Mouse (Mus musculus) midbrain, embryonic 14.5 days (tissue): ENCODE results near the gene Fyco1. TPM values are rescaled to one million over a fixed set of nuclear protein-coding genes. Genes with fewer than 3 reads are reported as not detected.

Source experiments
- ATAC-seq: fragments of 200-750 bp; cut with Nextera tagmentation; 2 replicates; pipeline ENCODE4 v1.8.0; 2017; ENCODE audit warnings: moderate number of reproducible peaks, moderate library complexity; ENCODE audit not compliant: low FRiP score, low TSS enrichment
- DNase-seq: peaks from one replicate; pipeline ENCODE4 v3.0.0-alpha.2; 2015
- H3K27ac ChIP-seq: fragments of 300-500 bp; sonication (generic); replicated peaks from 2 replicates; pipeline ENCODE4 v1.5.1; 2014; ENCODE audit warnings: mild to moderate bottlenecking, low read depth, low read length, moderate library complexity
- H3K27me3 ChIP-seq: fragments of 300-500 bp; sonication (generic); 2 replicates; pipeline ENCODE4 v1.6.1; 2014; ENCODE audit warnings: low read length, control low read depth, mixed read lengths; ENCODE audit not compliant: control insufficient read depth, insufficient read depth
- H3K36me3 ChIP-seq: fragments of 300-500 bp; sonication (generic); 2 replicates; pipeline ENCODE4 v1.6.1; 2014; ENCODE audit warnings: low read length, control low read depth; ENCODE audit not compliant: control insufficient read depth, insufficient read depth
- H3K4me1 ChIP-seq: fragments of 300-500 bp; sonication (generic); 2 replicates; pipeline ENCODE4 v1.6.1; 2014; ENCODE audit warnings: mild to moderate bottlenecking, antibody characterized with exemption, low read length, control low read depth; ENCODE audit not compliant: control insufficient read depth, insufficient read depth
- H3K4me2 ChIP-seq: fragments of 300-500 bp; sonication (generic); 2 replicates; pipeline ENCODE4 v1.6.1; 2014; ENCODE audit warnings: mild to moderate bottlenecking, low read length, moderate library complexity
- H3K4me3 ChIP-seq: fragments of 300-500 bp; sonication (generic); replicated peaks from 2 replicates; pipeline ENCODE4 v1.5.1; 2014; ENCODE audit warnings: low read depth, low read length
- H3K9ac ChIP-seq: fragments of 300-500 bp; sonication (generic); replicated peaks from 2 replicates; pipeline ENCODE4 v1.6.1; 2014; ENCODE audit warnings: mild to moderate bottlenecking, low read length, moderate library complexity
- H3K9me3 ChIP-seq: fragments of 300-500 bp; sonication (generic); 2 replicates; pipeline ENCODE4 v1.6.1; 2016; ENCODE audit warnings: low read length, control low read depth, mixed read lengths; ENCODE audit not compliant: control insufficient read depth
- WGBS: fragments of 180-500 bp; shearing (Covaris S2); extraction: QIAGEN DNeasy Blood & Tissue Kit; methylation state at CpG from one replicate; pipeline ENCODE4 v1.1.7; 2014; 5-methylcytosine and 5-hydroxymethylcytosine counted together
- polyA plus RNA-seq: library from polyadenylated mRNA; unstranded; fragments of >200 nt; fragmentation: Nextera tagmentation; extraction: Ambion mirVana; gene quantifications from 2 replicates; pipeline ENCODE4 v1.2.1, GENCODE M21; 2014

The Fyco1 gene
- polyA plus RNA-seq, 1 experiment from 2014 or later = 10.2 TPM

- H3K36me3 ChIP-seq = no peaks in the 10 kb centered on the region
- H3K4me1 ChIP-seq = no peaks in the 10 kb centered on the region
- H3K4me3 ChIP-seq = no peak overlapping the region
- no peaks in the 10 kb centered on the region for H3K9me3 ChIP-seq
- no peak overlapping the region for H3K27ac ChIP-seq
- 88% methylated on average over 3 of the region's 3 CpGs for WGBS
- no peak for ATAC-seq
- no peak overlapping the region for H3K9ac ChIP-seq
- no peak for DNase-seq
- H3K4me2 ChIP-seq = no peak overlapping the region
- no peaks in the 10 kb centered on the region for H3K27me3 ChIP-seq
These were observed 84.7 kb downstream of the Fyco1 start for GRCm38 (mm10) chr9:123766996-123767395.

- H3K9ac ChIP-seq = no peak overlapping the region
- 82% methylated on average over 3 of the region's 3 CpGs for WGBS
- H3K4me1 ChIP-seq = no peaks in the 10 kb centered on the region
- no peaks in the 10 kb centered on the region for H3K27me3 ChIP-seq
- no peaks in the 10 kb centered on the region for H3K9me3 ChIP-seq
- H3K4me3 ChIP-seq = no peak overlapping the region
- no peak for DNase-seq
- H3K27ac ChIP-seq = no peak overlapping the region
- ATAC-seq = no peak
- no peaks in the 10 kb centered on the region for H3K36me3 ChIP-seq
- no peak overlapping the region for H3K4me2 ChIP-seq
These were observed 87.9 kb downstream of the Fyco1 start for GRCm38 (mm10) chr9:123763771-123764170.

- no peak overlapping the region for H3K9ac ChIP-seq
These were observed 88.8 kb downstream of the Fyco1 start for GRCm38 (mm10) chr9:123762886-123763285.

GRCm38 (mm10) chr9:123760806-123761205, 90.9 kb downstream of the Fyco1 start:
- H3K4me2 ChIP-seq = no peak overlapping the region
- no peak overlapping the region for H3K27ac ChIP-seq
- no peak overlapping the region for H3K9ac ChIP-seq
- H3K27me3 ChIP-seq = no peaks in the 10 kb centered on the region
- no peaks in the 10 kb centered on the region for H3K4me1 ChIP-seq
- H3K9me3 ChIP-seq = no peaks in the 10 kb centered on the region
- no peak for DNase-seq
- H3K36me3 ChIP-seq = no peaks in the 10 kb centered on the region
- ATAC-seq = no peak
- no peak overlapping the region for H3K4me3 ChIP-seq
- 90% methylated on average over 3 of the region's 3 CpGs for whole genome bisulfite sequencing

More at GRCm38 (mm10) chr9:123762886-123763285, 88.8 kb downstream of the Fyco1 start:
- Histone ChIP-seq H3K9me3 (no peaks in the 10 kb centered on the region), H3K4me3 (no peak overlapping the region), H3K4me1 (no peaks in the 10 kb centered on the region), H3K27ac (no peak overlapping the region), H3K4me2 (no peak overlapping the region), H3K36me3 (no peaks in the 10 kb centered on the region), H3K27me3 (no peaks in the 10 kb centered on the region)
- WGBS = 95% methylated on average over 4 of the region's 4 CpGs
- DNase-seq (no peak), ATAC-seq (no peak)

- no peak overlapping the region for H3K9ac ChIP-seq
- H3K4me3 ChIP-seq = no peak overlapping the region
- no peaks in the 10 kb centered on the region for H3K4me1 ChIP-seq
- 85% methylated on average over 4 of the region's 4 CpGs for WGBS
- ATAC-seq = no peak
- no peaks in the 10 kb centered on the region for H3K36me3 ChIP-seq
- no peaks in the 10 kb centered on the region for H3K9me3 ChIP-seq
- no peak overlapping the region for H3K4me2 ChIP-seq
- no peak overlapping the region for H3K27ac ChIP-seq
- H3K27me3 ChIP-seq = no peaks in the 10 kb centered on the region
- DNase-seq = no peak
These were observed 93.1 kb downstream of the Fyco1 start for GRCm38 (mm10) chr9:123758645-123759044.

- no peak overlapping the region for H3K9ac ChIP-seq
- H3K4me3 ChIP-seq = no peak overlapping the region
- no peaks in the 10 kb centered on the region for H3K27me3 ChIP-seq
- no peaks in the 10 kb centered on the region for H3K9me3 ChIP-seq
- no peak overlapping the region for H3K4me2 ChIP-seq
- no peak overlapping the region for H3K27ac ChIP-seq
- ATAC-seq (no peak), DNase-seq (no peak)
- no peaks in the 10 kb centered on the region for H3K4me1 ChIP-seq
- H3K36me3 ChIP-seq = no peaks in the 10 kb centered on the region
- 77% methylated on average over 1 of the region's 1 CpGs for WGBS
These were observed 93.5 kb downstream of the Fyco1 start for GRCm38 (mm10) chr9:123758156-123758555.

GRCm38 (mm10) chr9:123757326-123757725, 94.4 kb downstream of the Fyco1 start:
- Histone ChIP-seq H3K4me2 (no peak overlapping the region), H3K4me3 (no peak overlapping the region), H3K27me3 (no peaks in the 10 kb centered on the region), H3K9me3 (no peaks in the 10 kb centered on the region), H3K9ac (no peak overlapping the region), H3K27ac (no peak overlapping the region), H3K36me3 (no peaks in the 10 kb centered on the region), H3K4me1 (no peaks in the 10 kb centered on the region)
- WGBS = 76% methylated on average over 2 of the region's 2 CpGs
- DNase-seq (no peak), ATAC-seq (no peak)

GRCm38 (mm10) chr9:123756752-123757151, 94.9 kb downstream of the Fyco1 start:
- no peaks in the 10 kb centered on the region for H3K27me3 ChIP-seq
- H3K9me3 ChIP-seq = no peaks in the 10 kb centered on the region
- H3K4me1 ChIP-seq = no peaks in the 10 kb centered on the region
- no peak for ATAC-seq
- H3K27ac ChIP-seq = no peak overlapping the region
- H3K4me2 ChIP-seq = no peak overlapping the region
- no peak overlapping the region for H3K4me3 ChIP-seq
- no peak for DNase-seq
- 91% methylated on average over 3 of the region's 3 CpGs for WGBS
- H3K36me3 ChIP-seq = no peaks in the 10 kb centered on the region
- no peak overlapping the region for H3K9ac ChIP-seq

- WGBS = 94% methylated on average over 4 of the region's 4 CpGs
- Histone ChIP-seq H3K4me1 (no peaks in the 10 kb centered on the region), H3K9ac (no peak overlapping the region), H3K27ac (no peak overlapping the region), H3K4me3 (no peak overlapping the region), H3K4me2 (no peak overlapping the region), H3K36me3 (no peaks in the 10 kb centered on the region), H3K9me3 (no peaks in the 10 kb centered on the region), H3K27me3 (no peaks in the 10 kb centered on the region)
- ATAC-seq = no peak
- DNase-seq = no peak
These were observed 97.4 kb downstream of the Fyco1 start for GRCm38 (mm10) chr9:123754333-123754732.
